Mouse (Mus musculus): ENCODE results near the gene Arl16. TPM values are rescaled to one million over a fixed set of nuclear protein-coding genes. Genes with fewer than 3 reads are reported as not detected.

Arl16 gene
- total and polyA plus RNA-seq, 3 experiments = 9.1 to 13.6 (median 10.8) TPM

GRCm38 (mm10) chr11:120505661-120506060, 38.3 kb upstream of the Arl16 start:
- no peak for DNase-seq
- peaks cover 2% of the 10 kb centered on the region; the same call in 1 of the 2 replicates for H3K4me1 ChIP-seq (ENCODE audit: control insufficient read depth, insufficient read depth, low read length)
- H3K9ac ChIP-seq (ENCODE audit: low read depth, low read length) = no peak overlapping the region
- H3K27me3 ChIP-seq (ENCODE audit: control insufficient read depth, insufficient read depth, low read length) = no peaks in the 10 kb centered on the region
- H3K79me2 ChIP-seq (replicated peaks; ENCODE audit: control insufficient read depth, insufficient read depth, low read length) = no peaks in the 10 kb centered on the region
- 86% methylated on average over 3 of the region's 3 CpGs for WGBS
- no peaks in the 10 kb centered on the region for H3K36me3 ChIP-seq (ENCODE audit: control insufficient read depth, insufficient read depth, low read length)
- H3K4me3 ChIP-seq = no peak overlapping the region
- intact Hi-C loops (cut with DNase I) = no loop called here
- TF ChIP-seq POLR2A (IDR thresholded peaks at IDR 0.05; ENCODE audit: insufficient read depth, low read depth, low read length) = no peak
- TF ChIP-seq CTCF (IDR thresholded peaks at IDR 0.05) = no peak
- TF ChIP-seq EP300 (IDR thresholded peaks at IDR 0.05; ENCODE audit: insufficient read depth, low read depth, low read length) = no peak
- H3K27ac ChIP-seq = no peak overlapping the region

DNA sequence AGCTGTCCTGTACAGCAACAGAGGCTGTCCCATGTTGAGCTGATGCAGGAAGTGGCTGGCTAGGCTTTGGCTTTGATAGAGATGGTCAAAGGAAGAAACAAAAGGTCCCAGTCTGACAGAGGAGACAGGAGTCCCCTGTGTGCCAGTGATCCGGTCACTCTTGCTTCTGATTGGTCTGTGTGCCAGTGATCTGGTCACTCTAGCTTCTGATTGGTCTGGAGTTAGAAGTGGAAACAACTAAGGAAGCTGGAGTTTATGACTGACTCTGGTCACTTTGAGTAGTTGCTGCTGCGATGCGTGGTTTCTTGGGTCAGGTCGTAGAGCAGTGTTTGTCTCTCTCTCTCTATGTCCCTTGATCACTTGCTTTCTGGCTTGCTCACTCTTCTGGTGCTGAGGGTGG, 34.3 kb upstream of the Arl16 start:
- 80% methylated on average over 4 of the region's 4 CpGs for whole genome bisulfite sequencing

GRCm38 (mm10) chr11:120501018-120501417, 33.6 kb upstream of the Arl16 start:
- Histone ChIP-seq H3K4me3 (no peak overlapping the region), H3K4me1 (ENCODE audit: control insufficient read depth, insufficient read depth, low read length) (peaks cover 4% of the 10 kb centered on the region), H3K36me3 (ENCODE audit: control insufficient read depth, insufficient read depth, low read length) (no peaks in the 10 kb centered on the region), H3K27ac (no peak overlapping the region), H3K79me2 (replicated peaks; ENCODE audit: control insufficient read depth, insufficient read depth, low read length) (no peaks in the 10 kb centered on the region), H3K27me3 (ENCODE audit: control insufficient read depth, insufficient read depth, low read length) (no peaks in the 10 kb centered on the region), H3K9ac (ENCODE audit: low read depth, low read length) (no peak overlapping the region)
- DNase-seq = no peak
- WGBS = 48% methylated on average over 6 of the region's 6 CpGs
- TF ChIP-seq EP300 (IDR thresholded peaks at IDR 0.05; ENCODE audit: insufficient read depth, low read depth, low read length) (no peak), POLR2A (IDR thresholded peaks at IDR 0.05; ENCODE audit: insufficient read depth, low read depth, low read length) (no peak), CTCF (IDR thresholded peaks at IDR 0.05) (no peak)
- intact Hi-C loops (cut with DNase I) = no loop called here

More for the DNA sequence above, 34.3 kb upstream of the Arl16 start:
- Histone ChIP-seq H3K4me1 (ENCODE audit: control insufficient read depth, insufficient read depth, low read length) (peaks cover 4% of the 10 kb centered on the region), H3K27me3 (ENCODE audit: control insufficient read depth, insufficient read depth, low read length) (no peaks in the 10 kb centered on the region), H3K4me3 (no peak overlapping the region), H3K27ac (no peak overlapping the region), H3K9ac (ENCODE audit: low read depth, low read length) (no peak overlapping the region), H3K79me2 (replicated peaks; ENCODE audit: control insufficient read depth, insufficient read depth, low read length) (no peaks in the 10 kb centered on the region), H3K36me3 (ENCODE audit: control insufficient read depth, insufficient read depth, low read length) (no peaks in the 10 kb centered on the region)
- TF ChIP-seq POLR2A (IDR thresholded peaks at IDR 0.05; ENCODE audit: insufficient read depth, low read depth, low read length) = no peak
- TF ChIP-seq CTCF (IDR thresholded peaks at IDR 0.05) = no peak
- no peak for TF ChIP-seq EP300 (IDR thresholded peaks at IDR 0.05; ENCODE audit: insufficient read depth, low read depth, low read length)
- intact Hi-C loops (cut with DNase I) = no loop called here
- DNase-seq = no peak

DNA sequence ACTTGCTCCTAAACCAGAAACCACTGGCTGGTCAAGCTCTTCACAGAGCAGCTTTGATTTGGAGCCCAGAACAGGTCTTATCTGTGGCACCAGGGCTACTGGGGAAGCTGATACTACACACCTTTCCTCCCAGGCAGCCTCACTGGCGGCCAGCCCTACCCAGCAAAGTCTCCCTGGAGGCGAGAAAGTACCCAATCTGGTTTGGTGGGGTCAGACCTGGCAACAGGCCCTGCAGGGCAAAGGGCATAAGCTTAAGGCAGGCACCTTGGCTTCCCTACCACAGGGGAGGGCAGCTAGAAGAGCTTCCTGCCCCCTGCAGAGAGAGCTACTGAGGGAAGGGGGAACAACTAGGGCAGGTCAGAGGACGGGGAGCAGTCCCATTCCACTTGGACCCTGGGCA, 33.0 kb upstream of the Arl16 start:
- no peaks in the 10 kb centered on the region for H3K27me3 ChIP-seq (ENCODE audit: control insufficient read depth, insufficient read depth, low read length)
- H3K36me3 ChIP-seq (ENCODE audit: control insufficient read depth, insufficient read depth, low read length) = no peaks in the 10 kb centered on the region
- no peaks in the 10 kb centered on the region for H3K79me2 ChIP-seq (replicated peaks; ENCODE audit: control insufficient read depth, insufficient read depth, low read length)
- 5% methylated on average over 3 of the region's 3 CpGs for WGBS
- no peak overlapping the region for H3K27ac ChIP-seq
- no peak for DNase-seq
- H3K9ac ChIP-seq (ENCODE audit: low read depth, low read length) = peak overlapping the region; percentile 27; the same call in 1 of the 2 replicates
- no peak overlapping the region for H3K4me3 ChIP-seq
- peaks cover 4% of the 10 kb centered on the region for H3K4me1 ChIP-seq (ENCODE audit: control insufficient read depth, insufficient read depth, low read length)
- TF ChIP-seq CTCF (IDR thresholded peaks at IDR 0.05) (no peak), EP300 (IDR thresholded peaks at IDR 0.05; ENCODE audit: insufficient read depth, low read depth, low read length) (no peak), POLR2A (IDR thresholded peaks at IDR 0.05; ENCODE audit: insufficient read depth, low read depth, low read length) (no peak)
- intact Hi-C loops (cut with DNase I) = no loop called here

DNA sequence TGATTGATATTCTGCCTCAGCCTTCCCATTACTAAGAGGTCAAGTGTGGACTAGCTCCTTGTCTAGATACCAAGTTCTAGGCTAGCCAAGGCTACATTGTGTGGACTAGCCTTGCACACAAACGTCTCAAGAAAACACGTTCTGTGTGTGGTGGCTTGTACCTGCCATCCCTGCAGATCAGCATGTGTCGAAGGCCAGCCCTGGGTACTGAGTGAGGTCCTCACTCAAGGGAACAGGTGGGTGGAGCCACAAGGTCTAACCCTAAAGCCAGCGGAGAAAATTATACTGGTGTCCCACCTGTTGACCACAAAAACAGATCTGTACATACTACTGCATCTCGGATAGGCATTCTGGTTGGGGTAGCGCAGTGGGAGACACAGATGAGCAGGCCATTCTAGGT, 32.5 kb upstream of the Arl16 start:
- no peak for TF ChIP-seq EP300 (IDR thresholded peaks at IDR 0.05; ENCODE audit: insufficient read depth, low read depth, low read length)
- no peak for TF ChIP-seq CTCF (IDR thresholded peaks at IDR 0.05)
- no peak for TF ChIP-seq POLR2A (IDR thresholded peaks at IDR 0.05; ENCODE audit: insufficient read depth, low read depth, low read length)
- no peaks in the 10 kb centered on the region for H3K36me3 ChIP-seq (ENCODE audit: control insufficient read depth, insufficient read depth, low read length)
- no peaks in the 10 kb centered on the region for H3K79me2 ChIP-seq (replicated peaks; ENCODE audit: control insufficient read depth, insufficient read depth, low read length)
- no peaks in the 10 kb centered on the region for H3K27me3 ChIP-seq (ENCODE audit: control insufficient read depth, insufficient read depth, low read length)
- peaks cover 4% of the 10 kb centered on the region for H3K4me1 ChIP-seq (ENCODE audit: control insufficient read depth, insufficient read depth, low read length)
- H3K4me3 ChIP-seq = no peak overlapping the region
- no peak overlapping the region for H3K9ac ChIP-seq (ENCODE audit: low read depth, low read length)
- no peak for DNase-seq
- intact Hi-C loops (cut with DNase I) = no loop called here
- H3K27ac ChIP-seq = no peak overlapping the region
- 74% methylated on average over 6 of the region's 6 CpGs for WGBS

DNA sequence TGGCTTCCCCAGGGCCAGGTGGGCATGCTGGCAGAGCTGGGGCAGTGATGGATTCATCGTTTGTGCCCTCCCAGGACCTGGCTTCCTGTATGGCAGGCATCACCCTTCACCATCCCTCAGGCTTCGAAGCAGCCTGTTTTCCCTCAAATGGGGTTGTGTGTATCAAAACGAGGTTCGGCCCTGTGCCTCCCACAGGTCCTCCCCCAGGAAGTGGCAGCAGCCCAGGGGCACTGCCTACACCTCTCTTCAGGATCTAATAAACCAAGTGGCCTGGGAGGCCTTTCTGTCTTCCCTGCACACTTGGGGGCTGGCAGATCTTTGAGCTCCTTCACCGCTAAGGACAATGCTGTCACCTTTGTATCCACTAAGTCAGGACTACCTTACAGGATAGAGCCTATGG, 31.5 kb upstream of the Arl16 start:
- intact Hi-C loops (cut with DNase I) = no loop called here
- Histone ChIP-seq H3K36me3 (ENCODE audit: control insufficient read depth, insufficient read depth, low read length) (no peaks in the 10 kb centered on the region), H3K4me3 (no peak overlapping the region), H3K27me3 (ENCODE audit: control insufficient read depth, insufficient read depth, low read length) (no peaks in the 10 kb centered on the region), H3K27ac (no peak overlapping the region), H3K79me2 (replicated peaks; ENCODE audit: control insufficient read depth, insufficient read depth, low read length) (no peaks in the 10 kb centered on the region), H3K9ac (ENCODE audit: low read depth, low read length) (no peak overlapping the region), H3K4me1 (ENCODE audit: control insufficient read depth, insufficient read depth, low read length) (peaks cover 4% of the 10 kb centered on the region)
- no peak for TF ChIP-seq EP300 (IDR thresholded peaks at IDR 0.05; ENCODE audit: insufficient read depth, low read depth, low read length)
- TF ChIP-seq CTCF (IDR thresholded peaks at IDR 0.05) = no peak
- no peak for TF ChIP-seq POLR2A (IDR thresholded peaks at IDR 0.05; ENCODE audit: insufficient read depth, low read depth, low read length)
- 75% methylated on average over 5 of the region's 5 CpGs for WGBS
- DNase-seq = no peak
